Mouse (Mus musculus): ENCODE data around the gene Emc10.

DNA sequence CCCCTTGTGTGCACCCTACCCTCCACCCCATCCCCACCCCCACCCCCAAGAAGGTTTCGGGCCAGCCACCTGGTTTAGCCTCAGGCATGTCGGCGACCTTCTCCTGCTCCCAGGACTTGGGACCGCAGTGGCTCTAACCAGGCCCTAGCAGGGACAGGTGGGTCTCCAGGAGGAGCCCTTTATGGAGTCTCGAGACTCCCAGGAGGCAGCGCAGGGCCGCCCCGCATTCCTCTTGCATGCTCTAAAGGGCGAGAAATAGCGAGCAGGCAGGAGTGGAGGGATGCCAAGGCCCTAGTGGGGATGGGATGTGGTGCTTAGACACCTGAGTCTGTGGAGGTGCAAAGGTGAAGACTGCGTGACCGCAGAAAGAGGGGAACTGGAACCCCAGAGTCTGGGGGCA is 28.2 kb upstream of the Emc10 start, which contains the start of gene Mybpc2:
- TF ChIP-seq CTCF (IDR thresholded peaks at IDR 0.05; ENCODE audit: extremely low read depth, insufficient read depth, insufficient read length, insufficient replicate concordance) (no peak), POLR2A (IDR thresholded peaks at IDR 0.05; ENCODE audit: low read depth, low read length) (no peak)

All from spleen, adult 2 months (tissue).